In the genomic region with DNA sequence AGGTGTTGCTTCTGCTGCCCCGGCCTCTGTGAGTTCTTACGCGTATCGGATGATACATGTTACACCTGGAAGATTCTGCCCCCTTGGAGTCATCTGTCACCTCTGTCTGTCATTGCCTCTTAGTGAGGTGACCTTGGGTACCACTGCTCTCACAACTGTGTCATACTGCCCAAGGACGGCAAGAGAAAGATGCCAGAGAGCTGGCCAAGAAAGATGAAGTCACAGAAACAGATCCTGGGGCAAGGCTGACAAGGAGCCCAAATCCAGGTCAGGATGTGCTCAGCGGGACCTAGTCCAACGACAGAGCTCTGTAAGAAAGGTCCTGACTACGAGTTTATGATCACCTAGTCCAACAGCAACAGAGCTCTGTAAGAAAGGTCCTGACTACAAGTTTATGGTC, we compare ENCODE assay signal across 29 mouse cellular contexts. TPM values are rescaled to one million over a fixed set of nuclear protein-coding genes. Genes with fewer than 3 reads are reported as not detected.
A peak's percentile ranks its signal among the peaks of the same experiment; 100 is the strongest.
DNase-seq lines count a peak whose midpoint lies in the region; ATAC-seq lines count a peak whose summit lies in the region.
"Had no signal": no experiment of that assay in that cellular context is flagged by ENCODE, and none has a peak within 500 bp of the region (broad histone marks: within the 10 kb centered on the region; RNA-seq: fewer than 3 reads in every experiment).

No protein-coding gene starts in this region.

- peaks cover 13% of the 10 kb centered on the region for H3K4me1 ChIP-seq in intestine, embryonic 16.5 days (ENCODE audit: control insufficient read depth, insufficient read depth, low read length)

- no peak overlapping the region for H3K4me2 ChIP-seq in intestine, embryonic 16.5 days (ENCODE audit: low read depth, low read length)
- H3K4me2 ChIP-seq: embryonic facial prominence, embryonic 13.5 days; embryonic facial prominence, embryonic 15.5 days; forebrain, embryonic 12.5 days had no signal

- DNase-seq in adrenal gland, adult 2 months = peak; percentile 76
- DNase-seq in adrenal gland, adult 8-10 months = peak; percentile 46
- peak; percentile 55 for DNase-seq in adrenal gland, postnatal 14 days
- peak; percentile 59 to 60 for DNase-seq in adrenal gland, postnatal 36 days
- DNase-seq in right cerebral cortex, postnatal 4 days = no peak
- DNase-seq in heart, adult 8-10 months (ENCODE audit: low spot score) = no peak
- DNase-seq: cerebellum, adult 11 months; cerebellum, adult 18-20 months; cerebellum, adult 8-10 months; cerebellum, adult 9-11 months; cerebellum, postnatal 14 days; cerebellum, postnatal 36 days; embryo, embryonic 11 days had no signal

- no peaks in the 10 kb centered on the region for H3K9me3 ChIP-seq in intestine, embryonic 16.5 days (ENCODE audit: control insufficient read depth, low read length)
- H3K9me3 ChIP-seq: embryonic facial prominence, embryonic 13.5 days; embryonic facial prominence, embryonic 15.5 days; forebrain, embryonic 10.5 days; forebrain, embryonic 12.5 days had no signal

- H3K4me3 ChIP-seq in intestine, embryonic 16.5 days (ENCODE audit: low read length) = no peak overlapping the region
- H3K4me3 ChIP-seq: embryonic facial prominence, embryonic 13.5 days; embryonic facial prominence, embryonic 15.5 days; erythroblast, embryonic 14.5 days; forebrain, embryonic 10.5 days; forebrain, embryonic 12.5 days had no signal

- no peaks in the 10 kb centered on the region for H3K36me3 ChIP-seq in intestine, embryonic 16.5 days (ENCODE audit: control insufficient read depth, insufficient read depth, low read length)
- H3K36me3 ChIP-seq: embryonic facial prominence, embryonic 13.5 days; embryonic facial prominence, embryonic 15.5 days; forebrain, embryonic 10.5 days; forebrain, embryonic 12.5 days had no signal

- no peaks in the 10 kb centered on the region for H3K27me3 ChIP-seq in intestine, embryonic 16.5 days (replicated peaks; ENCODE audit: control insufficient read depth, insufficient read depth, low read length)

- no peak overlapping the region for H3K27ac ChIP-seq in intestine, embryonic 16.5 days (ENCODE audit: low read length)
- H3K27ac ChIP-seq: embryonic facial prominence, embryonic 13.5 days; embryonic facial prominence, embryonic 15.5 days; forebrain, embryonic 10.5 days; forebrain, embryonic 12.5 days had no signal

- no peak for ATAC-seq in intestine, embryonic 16.5 days
- ATAC-seq: forebrain, embryonic 14.5 days; forebrain, embryonic 16.5 days had no signal

- H3K9ac ChIP-seq in intestine, embryonic 16.5 days (ENCODE audit: low read depth, low read length) = no peak overlapping the region
- H3K9ac ChIP-seq: embryonic facial prominence, embryonic 13.5 days; embryonic facial prominence, embryonic 15.5 days; forebrain, embryonic 12.5 days had no signal

- 78% methylated on average over 8 of the region's 8 CpGs for WGBS in intestine, embryonic 16.5 days

RNA-seq across cellular contexts. Expression of a gene that starts 2.1 kb away (rescaled TPM):
- total RNA-seq in adrenal gland, adult 2 months (2021) = not detected
- polyA plus RNA-seq in adrenal gland, adult 2 months (2012; rRNA removed) = 0.51 and 0.73 TPM in 2 replicates
- total RNA-seq in adrenal gland, adult 8-10 months (2022) = not detected
- 2.1 TPM in 1 of 2 replicates, not detected in the other for total RNA-seq in adrenal gland, postnatal 14 days (2021)
- not detected for total RNA-seq in adrenal gland, postnatal 36 days (2021)
- 1 to 10 TPM in 3 of 4 experiments, under 1 TPM in 1; 0.73 to 3.1 (median 2.1) TPM for total RNA-seq in heart, adult 8-10 months (2022)
- polyA plus RNA-seq in intestine, embryonic 16.5 days (2015; fragmentation: Nextera tagmentation; extraction: Ambion mirVana) = 36.8 and 42.4 TPM in 2 replicates
- total RNA-seq: common myeloid progenitor, adult 5-6 weeks; MEL had no signal
- polyA plus RNA-seq: C2C12; erythroblast, embryonic 14.5 days had no signal

RNA-seq across cellular contexts. Expression of a gene that starts 13.2 kb away (rescaled TPM):
- total RNA-seq in adrenal gland, adult 2 months (2021) = not detected
- not detected in 2 replicates for polyA plus RNA-seq in adrenal gland, adult 2 months (2012; rRNA removed)
- not detected for total RNA-seq in adrenal gland, adult 8-10 months (2022)
- not detected in 2 replicates for total RNA-seq in adrenal gland, postnatal 14 days (2021)
- not detected for total RNA-seq in adrenal gland, postnatal 36 days (2021)
- not detected for total RNA-seq in heart, adult 8-10 months (2022)
- not detected in 2 replicates for polyA plus RNA-seq in intestine, embryonic 16.5 days (2015; fragmentation: Nextera tagmentation; extraction: Ambion mirVana)
- total RNA-seq: adrenal gland, adult 18-20 months; common myeloid progenitor, adult 5-6 weeks; ES-E14; MEL had no signal
- polyA plus RNA-seq: brain, embryonic 14.5 days; C2C12; embryonic facial prominence, embryonic 11.5 days; embryonic facial prominence, embryonic 13.5 days; embryonic facial prominence, embryonic 15.5 days; erythroblast, embryonic 14.5 days; forebrain, embryonic 10.5 days; forebrain, embryonic 12.5 days; forebrain, embryonic 14.5 days; forebrain, embryonic 16.5 days; frontal cortex, adult 2 months had no signal

RNA-seq across cellular contexts. Expression of a gene that starts 25.1 kb away (rescaled TPM):
- total RNA-seq in adrenal gland, adult 2 months (2021) = under 1 TPM in 1 of 2 experiments, not detected in 1; 0.52 TPM
- polyA plus RNA-seq in adrenal gland, adult 2 months (2012; rRNA removed) = 0.62 and 1.0 TPM in 2 replicates
- under 1 TPM; 0.38 to 0.77 (median 0.52) TPM for total RNA-seq in adrenal gland, adult 8-10 months (2022)
- total RNA-seq in adrenal gland, postnatal 14 days (2021) = 0.49 and 1.2 TPM in 2 replicates
- total RNA-seq in adrenal gland, postnatal 36 days (2021) = under 1 TPM in 1 of 2 experiments, not detected in 1; 0.40 TPM
- total RNA-seq in heart, adult 8-10 months (2022) = under 1 TPM in 1 of 4 experiments, not detected in 3; 0.49 TPM
- polyA plus RNA-seq in intestine, embryonic 16.5 days (2015; fragmentation: Nextera tagmentation; extraction: Ambion mirVana) = 0.59 and 1.4 TPM in 2 replicates
- total RNA-seq: common myeloid progenitor, adult 5-6 weeks; ES-E14; MEL had no signal
- polyA plus RNA-seq: brain, embryonic 14.5 days; C2C12; embryonic facial prominence, embryonic 11.5 days; embryonic facial prominence, embryonic 13.5 days; erythroblast, embryonic 14.5 days; forebrain, embryonic 10.5 days; forebrain, embryonic 12.5 days; forebrain, embryonic 14.5 days; forebrain, embryonic 16.5 days had no signal

RNA-seq across cellular contexts. Expression of a gene that starts 33.3 kb away (rescaled TPM):
- not detected for total RNA-seq in adrenal gland, adult 2 months (2021)
- polyA plus RNA-seq in adrenal gland, adult 2 months (2012; rRNA removed) = 0.29 TPM in 1 of 2 replicates, not detected in the other
- not detected for total RNA-seq in adrenal gland, adult 8-10 months (2022)
- not detected in 2 replicates for total RNA-seq in adrenal gland, postnatal 14 days (2021)
- not detected for total RNA-seq in adrenal gland, postnatal 36 days (2021)
- not detected for total RNA-seq in heart, adult 8-10 months (2022)
- not detected in 2 replicates for polyA plus RNA-seq in intestine, embryonic 16.5 days (2015; fragmentation: Nextera tagmentation; extraction: Ambion mirVana)
- total RNA-seq: adrenal gland, adult 18-20 months; common myeloid progenitor, adult 5-6 weeks; ES-E14; MEL had no signal
- polyA plus RNA-seq: brain, embryonic 14.5 days; C2C12; embryonic facial prominence, embryonic 11.5 days; embryonic facial prominence, embryonic 13.5 days; embryonic facial prominence, embryonic 15.5 days; erythroblast, embryonic 14.5 days; forebrain, embryonic 10.5 days; forebrain, embryonic 12.5 days; forebrain, embryonic 14.5 days; forebrain, embryonic 16.5 days; frontal cortex, adult 2 months had no signal

RNA-seq across cellular contexts. Expression of a gene that starts 53.2 kb away (rescaled TPM):
- total RNA-seq in adrenal gland, adult 2 months (2021) = not detected
- not detected in 2 replicates for polyA plus RNA-seq in adrenal gland, adult 2 months (2012; rRNA removed)
- total RNA-seq in adrenal gland, adult 8-10 months (2022) = not detected
- total RNA-seq in adrenal gland, postnatal 14 days (2021) = not detected in 2 replicates
- total RNA-seq in adrenal gland, postnatal 36 days (2021) = not detected
- not detected for total RNA-seq in heart, adult 8-10 months (2022)
- polyA plus RNA-seq in intestine, embryonic 16.5 days (2015; fragmentation: Nextera tagmentation; extraction: Ambion mirVana) = not detected in 2 replicates
- total RNA-seq: adrenal gland, adult 18-20 months; common myeloid progenitor, adult 5-6 weeks; ES-E14; MEL had no signal
- polyA plus RNA-seq: brain, embryonic 14.5 days; C2C12; embryonic facial prominence, embryonic 11.5 days; embryonic facial prominence, embryonic 13.5 days; embryonic facial prominence, embryonic 15.5 days; erythroblast, embryonic 14.5 days; forebrain, embryonic 10.5 days; forebrain, embryonic 12.5 days; forebrain, embryonic 14.5 days; forebrain, embryonic 16.5 days; frontal cortex, adult 2 months had no signal

Comparison
In these comparisons a context has a peak if more than half of its experiments do, and no peak if none do; other contexts are left out.
1. DNase-seq: peak in adrenal gland, adult 2 months (single experiment), adrenal gland, adult 8-10 months (single experiment), adrenal gland, postnatal 14 days (single experiment) and adrenal gland, postnatal 36 days (2 of 2); none in right cerebral cortex, postnatal 4 days (single experiment) and heart, adult 8-10 months (single experiment).